Mouse (Mus musculus): ENCODE measurements around the gene Parvg. TPM values are rescaled to one million over a fixed set of nuclear protein-coding genes. Genes with fewer than 3 reads are reported as not detected.

Parvg gene
- polyA plus RNA-seq, 1 experiment, result 10.7 TPM

DNA sequence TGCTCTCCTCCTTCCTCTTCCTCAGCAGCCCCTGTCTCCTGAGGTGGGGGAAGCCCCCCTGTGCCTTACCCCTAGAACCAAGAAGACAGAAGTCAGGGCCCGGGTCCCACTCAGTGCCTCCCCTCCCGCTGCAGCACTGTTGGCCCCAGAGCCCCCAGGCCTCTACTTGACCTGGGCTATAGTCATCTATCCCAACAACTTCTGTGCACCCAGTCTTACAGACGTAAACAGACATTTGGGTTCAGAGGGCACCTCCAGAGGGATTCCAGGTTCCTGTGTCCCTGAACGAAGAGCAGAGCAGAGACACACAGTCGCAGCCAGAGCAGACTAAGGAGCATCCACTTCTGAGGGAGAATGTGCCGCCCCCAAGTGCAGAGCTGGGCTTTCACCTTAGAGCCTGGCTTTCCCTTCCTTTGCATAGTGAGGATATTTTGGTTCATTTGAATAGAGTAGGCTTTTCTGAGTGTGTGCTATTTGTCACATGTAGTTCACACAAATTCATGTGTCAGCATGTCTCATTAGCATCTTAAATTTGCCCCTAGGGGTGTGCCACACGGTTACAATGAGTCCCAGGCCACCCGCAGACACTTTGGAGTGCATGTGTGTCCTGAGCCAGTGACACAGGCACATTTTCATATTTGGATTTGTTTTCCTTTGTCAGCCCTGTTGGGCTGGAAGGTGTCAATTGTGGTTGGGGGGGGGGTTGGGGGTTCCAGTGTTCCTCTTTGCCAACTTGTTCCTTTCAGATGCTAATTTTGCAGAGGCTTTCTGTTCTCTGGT is 22.0 kb upstream of the Parvg start:
- TF ChIP-seq CTCF (IDR thresholded peaks at IDR 0.05; ENCODE audit: insufficient read depth, low read length), result no peak
- TF ChIP-seq POLR2A (IDR thresholded peaks at IDR 0.05; ENCODE audit: borderline replicate concordance, extremely low read depth, low read depth, low read length), result no peak
- Histone ChIP-seq H3K4me1 (ENCODE audit: control insufficient read depth, insufficient read depth, low read length) (no peaks in the 10 kb centered on the region), H3K4me3 (replicated peaks; ENCODE audit: extremely low read depth, low read depth, low read length) (no peak overlapping the region)
- DNase-seq, result no peak
- 77% methylated on average over 8 of the region's 8 CpGs for WGBS

DNA sequence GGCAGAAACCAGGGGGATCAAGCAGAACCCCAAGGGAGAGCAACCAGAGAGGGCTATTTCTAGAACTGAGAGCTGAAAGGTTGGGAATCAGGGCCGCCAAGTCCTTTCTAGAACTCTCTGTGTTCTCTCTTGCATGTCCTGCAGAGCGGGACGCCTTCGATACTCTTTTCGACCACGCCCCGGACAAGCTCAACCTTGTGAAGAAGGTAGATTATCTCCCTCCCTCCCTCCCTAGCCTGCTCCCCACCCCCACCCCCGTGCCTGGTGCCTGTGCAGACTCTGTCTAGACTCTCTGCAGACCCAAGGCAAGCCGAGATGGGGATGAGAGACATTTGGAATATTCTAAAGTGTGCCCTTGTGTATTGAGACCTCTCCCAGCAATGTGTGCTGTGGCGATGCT is 20.6 kb upstream of the Parvg start:
- no peak for DNase-seq

DNA sequence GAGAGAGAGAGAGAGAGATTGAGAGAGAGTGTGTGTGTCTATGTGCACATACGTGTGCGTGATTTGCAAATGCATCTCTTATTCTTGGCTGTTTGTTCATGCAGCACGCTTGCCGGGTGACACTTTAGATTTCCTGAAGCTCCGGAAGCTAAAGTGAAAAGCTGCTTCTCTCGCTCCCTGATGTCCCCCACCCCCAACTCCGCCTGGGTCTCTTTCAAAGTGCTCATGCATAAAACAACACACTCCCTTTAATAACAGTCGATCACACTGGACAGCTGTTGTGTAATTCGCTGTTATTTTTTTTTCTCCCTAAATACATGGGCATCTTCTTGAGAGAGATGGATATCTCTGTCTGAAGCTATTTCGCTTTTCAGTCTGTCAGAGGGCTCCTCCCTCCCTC is 18.5 kb upstream of the Parvg start:
- 62% methylated on average over 10 of the region's 10 CpGs for WGBS
- H3K4me1 ChIP-seq (ENCODE audit: control insufficient read depth, insufficient read depth, low read length), result peaks cover under 1% of the 10 kb centered on the region; the same call in 1 of the 2 replicates
- DNase-seq, result no peak
- TF ChIP-seq CTCF (IDR thresholded peaks at IDR 0.05; ENCODE audit: insufficient read depth, low read length) (no peak), POLR2A (IDR thresholded peaks at IDR 0.05; ENCODE audit: borderline replicate concordance, extremely low read depth, low read depth, low read length) (no peak)
- no peak overlapping the region for H3K4me3 ChIP-seq (replicated peaks; ENCODE audit: extremely low read depth, low read depth, low read length)

More for the DNA sequence above, 20.6 kb upstream of the Parvg start:
- Histone ChIP-seq H3K4me3 (replicated peaks; ENCODE audit: extremely low read depth, low read depth, low read length) (no peak overlapping the region), H3K4me1 (ENCODE audit: control insufficient read depth, insufficient read depth, low read length) (no peaks in the 10 kb centered on the region)
- WGBS, result 75% methylated on average over 10 of the region's 10 CpGs
- TF ChIP-seq CTCF (IDR thresholded peaks at IDR 0.05; ENCODE audit: insufficient read depth, low read length) (no peak), POLR2A (IDR thresholded peaks at IDR 0.05; ENCODE audit: borderline replicate concordance, extremely low read depth, low read depth, low read length) (no peak)

DNA sequence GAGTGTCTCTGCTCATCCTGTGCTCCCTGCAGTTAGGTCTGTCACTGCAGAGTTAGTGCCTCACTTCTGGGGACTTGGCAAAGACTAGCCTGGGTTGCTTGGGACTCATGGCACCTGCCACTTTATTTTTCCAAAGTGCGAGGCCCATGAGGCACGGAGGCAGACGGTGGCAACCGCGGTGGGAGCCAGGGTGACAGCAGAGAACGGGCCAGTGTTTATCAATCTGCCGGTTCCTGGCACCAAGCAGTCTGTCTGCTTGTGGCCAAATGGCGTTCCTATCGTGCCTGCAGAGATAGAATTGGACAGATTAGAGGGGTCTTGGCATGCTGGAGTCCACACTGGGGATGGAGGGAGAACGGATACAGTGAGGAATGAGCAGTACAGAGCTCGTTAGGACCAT is 13.6 kb upstream of the Parvg start:
- H3K4me3 ChIP-seq (replicated peaks; ENCODE audit: extremely low read depth, low read depth, low read length), result no peak overlapping the region
- peaks cover 5% of the 10 kb centered on the region for H3K4me1 ChIP-seq (ENCODE audit: control insufficient read depth, insufficient read depth, low read length)
- WGBS, result 39% methylated on average over 11 of the region's 11 CpGs
- TF ChIP-seq CTCF (IDR thresholded peaks at IDR 0.05; ENCODE audit: insufficient read depth, low read length) (no peak), POLR2A (IDR thresholded peaks at IDR 0.05; ENCODE audit: borderline replicate concordance, extremely low read depth, low read depth, low read length) (no peak)
- DNase-seq, result no peak

DNA sequence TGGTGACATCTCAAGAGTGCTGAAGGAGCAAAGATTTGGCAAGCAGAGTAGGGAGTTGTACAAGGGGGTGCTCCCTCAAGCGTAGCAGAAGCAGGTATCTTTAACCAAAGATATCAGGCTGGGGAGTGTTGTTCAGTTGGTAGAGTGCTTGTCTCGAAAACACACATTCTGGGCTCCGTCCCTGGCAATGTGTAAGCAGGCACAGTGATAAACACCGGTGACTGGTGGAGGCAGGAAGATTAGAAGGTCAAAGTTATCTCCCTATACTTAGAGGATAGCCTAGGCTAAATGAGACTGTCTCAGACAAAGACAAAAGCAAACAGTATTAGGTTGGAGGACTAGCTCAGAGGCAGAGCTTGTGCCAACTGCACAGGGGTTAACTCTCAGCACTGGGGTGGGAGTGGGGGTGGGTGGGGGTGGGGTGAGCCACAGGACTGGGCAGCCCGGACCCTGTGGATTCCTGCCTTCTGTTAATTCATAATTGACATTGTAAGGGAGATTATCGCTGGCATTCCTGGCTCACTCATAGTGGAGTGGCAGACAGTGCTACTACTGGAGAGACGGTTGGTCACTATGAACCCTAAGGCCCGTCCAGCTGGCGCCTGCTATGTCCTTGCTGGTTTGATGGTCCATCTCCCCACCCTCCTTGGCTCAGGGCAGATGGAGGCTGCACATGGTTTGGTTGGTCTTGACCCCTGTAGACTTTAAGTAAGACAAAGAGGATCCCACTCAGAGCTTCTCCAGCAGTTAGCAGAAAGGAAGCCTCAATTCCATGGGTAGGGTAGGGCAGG is 12.3 kb upstream of the Parvg start:
- peaks cover 5% of the 10 kb centered on the region for H3K4me1 ChIP-seq (ENCODE audit: control insufficient read depth, insufficient read depth, low read length)

DNA sequence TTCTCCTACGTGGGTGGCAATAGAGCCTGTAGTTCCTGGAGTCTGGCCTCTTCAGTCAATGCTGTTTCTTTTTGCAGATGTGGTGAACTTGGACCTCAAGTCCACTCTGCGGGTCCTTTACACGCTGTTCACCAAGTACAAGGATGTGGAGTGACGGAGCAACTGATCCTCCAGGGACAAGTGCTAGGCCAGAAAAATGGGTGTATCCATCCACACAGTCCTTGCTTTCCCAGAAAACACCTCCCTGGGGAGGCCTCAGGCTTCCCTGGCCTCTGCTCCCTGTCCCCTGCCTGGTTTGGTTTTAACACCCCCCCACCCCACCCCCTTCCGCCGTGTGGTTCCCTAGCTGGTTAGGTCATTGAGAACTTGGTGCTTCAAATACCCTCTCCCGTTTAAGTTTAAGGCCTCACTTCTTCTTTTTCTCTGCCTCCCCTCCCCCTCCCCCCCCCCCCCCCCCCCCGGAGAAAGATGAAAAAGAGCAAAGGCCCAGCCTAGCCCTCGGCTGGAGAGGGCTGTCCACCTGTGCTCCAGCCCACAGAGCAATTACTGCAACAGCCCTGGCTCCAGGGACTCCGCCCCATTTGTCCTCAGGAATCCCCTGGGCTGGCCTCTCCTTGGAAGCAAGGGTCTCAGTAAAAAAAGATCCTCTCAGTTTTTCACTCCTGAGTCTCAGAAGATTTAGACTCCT is 10.8 kb upstream of the Parvg start:
- DNase-seq, result no peak

More for the DNA sequence above, 12.3 kb upstream of the Parvg start:
- WGBS, result 76% methylated on average over 9 of the region's 9 CpGs
- H3K4me3 ChIP-seq (replicated peaks; ENCODE audit: extremely low read depth, low read depth, low read length), result no peak overlapping the region
- TF ChIP-seq CTCF (IDR thresholded peaks at IDR 0.05; ENCODE audit: insufficient read depth, low read length), result no peak
- TF ChIP-seq POLR2A (IDR thresholded peaks at IDR 0.05; ENCODE audit: borderline replicate concordance, extremely low read depth, low read depth, low read length), result no peak
- DNase-seq, result no peak

DNA sequence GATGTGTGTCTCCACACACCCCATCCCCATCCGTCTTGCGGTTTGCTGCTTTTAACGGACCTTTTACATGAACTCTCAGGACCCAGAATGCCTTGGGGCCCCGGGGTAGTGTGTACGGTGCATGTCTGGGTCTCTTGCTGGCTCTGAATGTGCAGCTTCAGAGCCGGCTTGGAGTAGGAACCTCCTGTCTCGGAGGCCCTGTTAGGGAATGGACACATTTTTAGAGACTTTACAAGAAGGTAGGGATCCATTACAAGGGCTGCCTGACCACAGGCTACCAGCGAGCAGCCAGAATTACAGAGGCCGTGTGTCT is 10.3 kb upstream of the Parvg start:
- Histone ChIP-seq H3K4me3 (replicated peaks; ENCODE audit: extremely low read depth, low read depth, low read length) (no peak overlapping the region), H3K4me1 (ENCODE audit: control insufficient read depth, insufficient read depth, low read length) (peaks cover 5% of the 10 kb centered on the region)
- no peak for DNase-seq
- 49% methylated on average over 9 of the region's 9 CpGs for WGBS
- TF ChIP-seq POLR2A (IDR thresholded peaks at IDR 0.05; ENCODE audit: borderline replicate concordance, extremely low read depth, low read depth, low read length), result no peak
- TF ChIP-seq CTCF (IDR thresholded peaks at IDR 0.05; ENCODE audit: insufficient read depth, low read length), result no peak

More for the DNA sequence above, 10.8 kb upstream of the Parvg start:
- WGBS, result 63% methylated on average over 8 of the region's 10 CpGs
- H3K4me1 ChIP-seq (ENCODE audit: control insufficient read depth, insufficient read depth, low read length), result peaks cover 5% of the 10 kb centered on the region
- TF ChIP-seq POLR2A (IDR thresholded peaks at IDR 0.05; ENCODE audit: borderline replicate concordance, extremely low read depth, low read depth, low read length) (no peak), CTCF (IDR thresholded peaks at IDR 0.05; ENCODE audit: insufficient read depth, low read length) (no peak)
- H3K4me3 ChIP-seq (replicated peaks; ENCODE audit: extremely low read depth, low read depth, low read length), result no peak overlapping the region

DNA sequence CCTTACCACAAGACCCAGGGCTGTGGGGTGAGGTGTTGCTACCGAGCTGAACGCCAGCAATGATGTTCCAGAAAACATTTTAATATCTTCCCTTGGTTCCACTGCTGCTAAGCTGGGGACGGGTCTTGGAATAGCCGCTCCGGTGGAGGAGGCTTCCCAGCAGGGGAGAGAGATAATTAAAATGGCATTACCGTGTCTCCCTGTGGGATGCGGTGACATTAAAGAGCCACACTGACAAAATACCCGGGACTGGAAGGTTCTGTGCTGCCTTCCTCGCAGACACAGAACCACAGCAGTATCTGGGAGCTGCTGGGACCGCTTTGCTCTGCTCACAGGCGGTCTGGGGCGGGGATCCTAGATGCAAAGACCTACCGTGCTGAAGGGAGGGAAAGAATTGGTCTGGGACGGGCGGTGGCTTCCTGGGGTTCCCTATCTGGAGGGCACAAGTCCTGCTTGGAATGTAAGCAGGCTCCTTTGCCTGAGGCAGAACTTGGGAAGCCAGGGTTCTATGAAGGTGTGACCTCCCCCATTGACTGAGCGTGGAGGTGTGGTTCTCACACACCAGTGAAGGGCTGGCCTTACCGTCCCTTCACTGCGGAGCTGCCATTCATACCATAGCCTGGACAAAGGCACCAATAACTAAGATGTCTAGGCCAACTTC is 9.3 kb upstream of the Parvg start:
- WGBS, result 61% methylated on average over 18 of the region's 18 CpGs
- peaks cover 5% of the 10 kb centered on the region for H3K4me1 ChIP-seq (ENCODE audit: control insufficient read depth, insufficient read depth, low read length)
- no peak for DNase-seq
- TF ChIP-seq CTCF (IDR thresholded peaks at IDR 0.05; ENCODE audit: insufficient read depth, low read length) (no peak), POLR2A (IDR thresholded peaks at IDR 0.05; ENCODE audit: borderline replicate concordance, extremely low read depth, low read depth, low read length) (no peak)
- no peak overlapping the region for H3K4me3 ChIP-seq (replicated peaks; ENCODE audit: extremely low read depth, low read depth, low read length)

Data from lung, adult 2 months (tissue).